Mouse (Mus musculus) gastrocnemius, adult 18-20 months (tissue): Measurements from ENCODE around the gene Gm45208. TPM values are rescaled to one million over a fixed set of nuclear protein-coding genes. Genes with fewer than 3 reads are reported as not detected.
A peak's percentile ranks its signal among the peaks of the same experiment; 100 is the strongest.
"Not testable (repeated sequence)": the region's sequence is repeated elsewhere in the genome, so short reads cannot be mapped to it uniquely, and the experiment has no call there.

Source experiments
- DNase-seq: peaks from one replicate; pipeline ENCODE4 v3.0.0; 2021; ENCODE audit warnings: low spot score
- long read RNA-seq, 2 experiments: library from polyadenylated mRNA; stranded (forward); transcript quantifications; one replicate each; pipeline ENCODE4 v2.0.0; 2021
- total RNA-seq, 2 experiments: library from RNA; stranded (reverse); gene quantifications; 2 replicates each; pipeline ENCODE4 v1.2.3; 2021

Gm45208 gene
- under 1 TPM in 1 of 2 experiments, not detected in 1; 0.45 TPM for total RNA-seq
- long read RNA-seq, experiment 1, partial matches to known transcripts = 0 of 1 reads
- long read RNA-seq, experiment 1, other reads (novel, unspliced or antisense) = 1 of 1 reads
- long read RNA-seq, experiment 2 = 0 reads

DNA sequence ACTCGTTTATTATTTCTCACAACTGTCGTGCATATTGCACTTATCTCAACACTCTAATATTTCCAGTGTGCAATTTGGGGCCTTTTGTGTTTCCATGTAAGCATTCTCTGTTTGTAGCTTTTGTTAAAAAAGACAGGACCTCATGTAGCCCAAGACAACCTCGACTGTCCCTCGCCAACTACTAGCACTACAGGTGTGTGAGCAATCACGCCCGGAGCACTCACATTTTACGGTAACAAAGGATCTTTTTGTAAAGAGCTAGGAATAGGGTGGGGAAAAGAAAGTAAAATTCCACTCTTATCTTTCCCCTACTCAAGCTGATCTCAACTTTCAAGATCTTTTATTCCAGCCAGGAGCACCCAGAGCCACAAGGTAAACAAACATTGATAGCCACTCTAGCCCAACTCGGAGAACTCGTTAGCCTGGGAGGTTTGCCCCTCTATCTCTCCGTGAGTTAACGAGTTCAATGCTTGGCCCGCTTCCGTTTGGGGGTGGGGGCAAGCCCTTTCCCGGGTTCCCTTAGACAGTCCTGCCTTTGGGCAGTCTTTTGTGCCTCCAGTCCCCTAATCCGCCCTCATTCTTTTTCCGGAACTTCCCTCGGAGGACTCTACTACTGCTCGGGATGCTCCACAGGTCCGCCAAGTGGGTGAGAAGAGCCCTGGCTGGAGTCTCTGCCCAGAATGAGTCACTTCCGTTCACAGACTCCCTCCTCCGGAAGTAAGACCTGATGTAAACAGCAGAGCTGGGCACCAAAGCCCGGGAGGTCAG, at the start of gene Gm45208:
Gene Gm45208 (plus strand): TSS at position 732 of the 768 bp plus-strand sequence.
- DNase-seq = peak; percentile 74

DNA sequence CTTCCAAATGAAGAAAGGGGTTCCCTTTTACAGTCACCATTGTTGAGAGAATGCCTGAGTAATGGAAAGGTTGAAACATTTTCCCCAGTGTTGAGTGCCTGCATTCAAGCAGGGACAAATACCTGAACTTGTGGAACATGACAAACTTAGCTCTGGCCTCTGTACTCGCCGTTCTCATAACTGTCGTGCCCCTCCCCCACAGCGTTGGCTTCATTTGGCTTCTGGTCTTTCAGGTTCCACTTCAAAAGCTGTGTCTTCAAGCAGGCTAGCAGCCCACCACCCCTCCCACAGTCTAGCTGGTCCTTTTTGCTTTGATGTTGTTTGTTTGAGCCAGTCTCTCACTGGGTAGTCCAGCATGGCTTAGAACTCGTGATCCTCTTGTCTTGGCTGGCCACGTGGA, 49.3 kb upstream of the Gm45208 start:
- peak; percentile 34 for DNase-seq

DNA sequence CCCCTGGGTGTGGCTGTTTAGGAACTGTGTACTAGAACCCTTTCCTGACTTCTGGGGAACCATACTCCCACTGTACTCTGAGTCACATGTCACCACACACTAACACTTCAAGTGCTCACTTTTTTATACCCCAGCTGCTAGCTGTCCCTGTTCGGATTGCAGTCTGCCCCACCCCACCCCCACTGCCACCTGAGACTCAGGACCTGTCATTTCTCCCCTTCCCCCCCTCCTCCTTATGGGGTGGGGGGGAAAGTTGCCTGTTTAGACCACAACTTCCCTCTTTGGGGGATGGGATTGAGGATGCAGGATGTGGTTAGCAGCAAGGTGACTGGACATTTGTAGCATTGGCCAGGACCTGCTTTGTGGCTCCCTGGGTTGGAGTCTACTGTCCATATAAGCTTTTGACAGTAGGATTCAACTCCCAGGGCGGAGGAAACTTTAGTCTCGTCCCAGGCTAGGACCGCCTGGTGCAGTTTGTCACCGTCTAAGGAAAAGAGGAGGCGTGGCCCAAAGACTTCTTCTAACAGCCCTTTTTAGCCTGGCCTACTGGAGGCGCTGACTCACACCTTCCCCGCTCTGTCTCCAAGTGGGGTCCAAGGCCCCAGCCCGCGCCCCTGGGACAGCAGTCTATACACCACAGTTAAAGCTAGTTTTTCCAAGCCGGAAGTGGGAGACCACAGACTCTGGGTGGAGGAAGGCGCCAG, 48.3 kb upstream of the Gm45208 start:
- no peak for DNase-seq

DNA sequence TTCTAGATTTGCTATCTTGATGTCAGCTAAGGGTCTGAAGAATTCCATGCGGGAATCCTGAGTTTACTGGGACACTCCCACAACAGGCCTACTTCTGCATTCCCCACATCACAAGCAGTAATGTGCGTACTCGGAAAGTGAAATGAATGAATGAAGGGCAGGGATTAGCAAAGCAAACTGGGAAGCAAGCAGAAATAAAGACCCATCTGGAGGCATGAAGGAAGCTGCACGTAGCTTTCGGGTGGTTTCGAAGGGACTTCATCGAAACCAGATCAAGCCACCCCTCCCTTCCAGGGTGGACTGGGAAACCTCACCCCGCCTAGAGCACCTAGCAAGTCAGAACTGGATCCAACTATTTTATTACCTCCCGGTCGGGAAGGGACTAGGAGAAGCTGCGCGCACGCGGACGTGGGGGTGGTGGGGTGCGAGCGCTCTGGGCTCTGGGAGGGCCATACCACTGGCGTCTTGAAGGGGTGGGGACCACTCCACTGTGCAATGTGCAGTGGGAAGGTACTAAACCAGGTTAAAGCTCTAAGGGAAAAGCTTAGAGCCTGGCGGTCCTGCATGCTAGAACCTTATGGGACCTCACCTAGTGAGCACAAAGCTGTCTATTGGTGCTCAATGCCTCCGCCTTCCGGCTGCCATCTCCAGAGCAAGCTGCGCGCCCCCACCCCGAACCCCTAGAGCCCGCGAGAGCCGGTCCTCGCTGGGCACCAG, 47.6 kb upstream of the Gm45208 start:
- DNase-seq = no peak

DNA sequence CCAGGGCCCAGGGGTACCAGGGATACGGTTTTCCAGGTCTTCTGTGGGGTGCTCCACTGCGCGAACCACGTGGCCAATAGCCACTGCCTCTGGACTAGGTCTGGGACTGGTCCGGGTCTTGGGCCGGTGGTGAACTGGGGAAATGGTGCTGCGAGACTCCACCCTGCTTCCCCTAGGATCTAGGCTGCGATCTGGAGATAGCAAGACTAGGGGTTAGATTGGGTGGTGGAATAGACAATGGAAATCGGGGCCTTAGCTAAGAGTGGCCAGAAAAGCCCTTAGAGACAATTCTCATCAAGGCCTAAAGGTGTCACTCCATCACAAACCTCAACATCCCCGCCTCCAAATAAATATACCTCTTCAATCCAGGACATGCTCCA, 47.1 kb upstream of the Gm45208 start:
- DNase-seq = no peak

DNA sequence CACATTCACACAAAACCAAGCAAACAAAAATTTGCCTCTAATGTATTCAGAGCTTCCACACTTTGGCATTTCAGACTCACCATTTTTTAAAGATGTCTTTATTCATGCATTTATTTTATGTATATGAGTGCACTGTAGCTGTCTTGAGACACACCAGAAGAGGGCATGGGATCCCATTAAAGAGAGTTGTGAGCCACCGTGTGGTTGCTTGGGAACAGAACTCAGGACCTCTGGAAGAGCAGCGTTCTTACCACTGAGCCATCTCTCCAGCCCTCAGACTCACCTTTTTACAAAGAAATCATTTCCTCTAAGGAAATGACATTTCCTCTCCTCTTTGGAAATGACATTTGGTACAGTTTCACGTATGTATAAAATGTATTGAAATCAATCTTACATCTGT, 43.1 kb upstream of the Gm45208 start:
- no peak for DNase-seq

DNA sequence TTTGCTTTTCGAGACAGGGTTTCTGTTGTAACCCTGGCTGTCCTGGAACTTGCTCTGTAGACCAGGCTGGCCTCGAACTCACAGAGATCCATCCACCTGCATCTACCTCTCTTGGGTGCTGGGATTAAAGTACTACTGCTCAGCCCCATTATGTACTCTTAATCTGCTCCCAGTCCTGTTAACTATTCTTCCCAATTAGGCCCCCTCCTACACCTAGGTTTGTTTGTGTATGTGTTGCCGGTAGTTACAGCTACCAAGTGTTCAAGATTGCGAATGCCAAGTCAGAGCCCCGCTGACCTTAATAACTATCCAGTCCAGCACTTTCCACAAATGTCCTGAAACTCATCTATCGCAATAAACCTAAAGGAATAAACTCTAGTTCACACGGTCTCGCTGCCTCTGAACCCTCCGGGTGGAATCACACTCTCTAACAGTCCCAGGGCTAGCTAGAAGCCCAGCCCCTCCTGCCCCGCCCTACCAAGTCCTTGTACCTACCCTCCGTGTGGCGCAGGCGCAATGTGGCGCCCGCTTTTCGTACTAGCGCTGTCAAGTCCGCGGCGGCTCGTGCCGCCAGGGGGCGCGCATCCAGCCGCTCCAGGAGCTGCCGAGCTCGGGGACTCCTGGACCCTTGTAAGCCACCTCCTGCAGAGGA, 42.5 kb upstream of the Gm45208 start:
- peak; percentile 88 for DNase-seq

DNA sequence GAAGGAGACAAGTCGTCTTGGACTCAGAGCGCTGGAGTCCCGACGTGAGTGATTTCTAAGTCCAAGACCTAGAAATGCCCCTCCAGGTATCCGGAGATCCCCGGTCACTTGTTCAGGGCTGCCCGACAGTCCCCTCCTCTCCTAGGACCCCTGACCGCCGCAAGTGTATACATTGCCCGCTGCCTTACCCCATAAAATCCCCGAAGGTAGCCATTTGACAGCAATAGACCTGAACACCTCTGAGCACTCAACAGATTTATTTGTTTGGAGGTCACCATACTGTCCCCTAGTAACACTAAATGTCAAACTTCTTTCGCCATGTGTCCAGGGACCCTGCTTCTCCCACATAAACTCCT, 42.0 kb upstream of the Gm45208 start:
- DNase-seq = no peak

DNA sequence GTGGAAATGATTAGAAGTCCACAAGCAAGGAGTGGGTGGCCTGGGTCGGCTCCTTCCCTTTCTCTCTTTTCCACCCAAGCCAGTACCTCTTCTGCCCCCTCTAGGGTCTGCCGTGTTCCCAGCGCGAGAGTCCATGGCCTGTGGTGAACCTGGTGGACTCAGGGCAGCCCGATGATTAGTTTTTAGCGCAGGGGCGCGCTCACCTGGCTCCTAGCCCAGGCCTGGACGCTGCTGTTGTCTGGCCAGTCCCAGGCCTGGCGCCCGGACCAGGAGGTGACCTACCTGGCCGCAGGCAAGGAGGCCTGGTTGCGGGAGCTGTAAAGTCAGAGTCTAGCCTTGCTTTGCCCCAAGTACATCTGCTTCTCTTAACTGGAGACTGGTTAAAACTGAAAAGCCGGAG, 41.2 kb upstream of the Gm45208 start, which contains the start of gene Magix:
Gene Magix (minus strand): TSS at position 388 of the 400 bp plus-strand sequence.
- peak; percentile 46 for DNase-seq

DNA sequence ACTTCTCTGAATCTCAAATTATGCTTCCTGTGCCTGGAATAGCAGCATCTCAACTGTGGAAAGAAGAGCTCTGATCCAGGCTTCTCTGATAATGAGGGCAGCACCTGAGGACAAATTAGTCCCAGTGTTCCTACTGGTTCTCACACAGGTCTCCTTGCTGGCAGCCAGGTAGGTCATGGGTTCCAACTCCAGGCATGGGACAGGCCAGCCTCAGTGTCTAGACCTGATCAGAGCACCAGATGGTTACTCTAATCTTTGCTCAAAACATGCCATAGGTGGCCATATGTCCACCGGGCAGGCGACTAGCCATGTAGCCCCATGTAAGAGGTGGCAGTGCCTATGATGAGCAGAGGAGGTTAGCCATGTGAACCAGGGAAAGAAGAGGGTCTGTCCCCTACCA, 33.7 kb upstream of the Gm45208 start:
- DNase-seq = no peak

DNA sequence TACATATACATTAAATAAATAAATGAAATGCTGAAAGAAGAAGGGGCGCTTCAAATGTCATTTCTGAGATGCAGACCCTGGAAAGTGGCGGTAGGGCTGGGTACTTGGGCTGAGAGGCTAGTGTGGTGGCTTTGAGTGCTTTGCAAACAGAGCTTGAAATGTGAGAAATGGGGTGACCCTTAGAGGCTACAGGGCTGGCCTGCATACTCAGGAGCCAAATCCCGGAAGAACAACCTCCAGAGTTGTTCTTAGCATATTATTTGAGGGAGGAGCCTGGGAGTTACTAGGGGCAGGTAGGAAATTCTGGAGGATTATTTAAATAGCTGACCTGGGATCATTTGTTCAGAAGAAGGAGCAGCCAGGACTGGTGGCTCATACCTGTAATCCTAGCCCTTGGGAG, 31.6 kb upstream of the Gm45208 start:
- no peak for DNase-seq

DNA sequence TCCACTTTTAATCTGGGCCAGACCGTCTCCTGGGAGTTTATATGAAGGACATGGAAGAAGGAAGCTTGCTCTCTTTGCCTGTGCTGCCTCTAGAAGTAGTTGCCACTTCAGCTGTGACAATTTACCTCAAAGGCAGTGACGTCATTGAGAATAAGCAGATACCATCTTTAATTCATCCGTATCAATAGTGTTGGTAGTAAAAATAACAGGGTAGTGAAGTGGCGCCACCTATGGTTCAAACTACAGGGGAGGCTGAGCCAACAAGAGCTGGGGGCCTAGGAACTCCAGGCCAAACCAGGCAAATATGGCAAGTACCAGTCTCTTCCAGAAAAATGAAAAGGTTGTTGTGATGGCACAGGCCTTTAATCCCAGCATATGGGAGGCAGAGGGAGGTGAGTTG, 29.2 kb upstream of the Gm45208 start:
- DNase-seq = peak; percentile 39

DNA sequence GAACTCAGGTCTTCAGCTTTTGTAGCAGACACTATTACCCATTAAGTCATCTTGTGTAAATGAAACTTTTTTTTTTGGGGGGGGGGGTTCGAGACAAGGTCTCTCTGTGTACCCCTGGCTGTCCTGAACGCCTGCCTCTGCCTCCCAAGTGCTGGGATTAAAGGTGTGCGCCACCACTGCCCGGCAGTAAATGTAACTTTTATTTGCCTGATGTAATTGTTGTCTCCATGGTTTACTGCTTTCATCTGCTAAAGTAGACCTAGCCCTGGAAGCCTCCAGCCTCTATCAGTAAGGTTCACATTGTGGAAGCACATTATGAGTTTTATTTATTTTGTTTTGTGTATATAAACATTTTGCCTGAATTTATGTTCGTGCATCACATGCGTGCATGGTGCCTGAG, 25.5 kb upstream of the Gm45208 start:
- DNase-seq = no peak

DNA sequence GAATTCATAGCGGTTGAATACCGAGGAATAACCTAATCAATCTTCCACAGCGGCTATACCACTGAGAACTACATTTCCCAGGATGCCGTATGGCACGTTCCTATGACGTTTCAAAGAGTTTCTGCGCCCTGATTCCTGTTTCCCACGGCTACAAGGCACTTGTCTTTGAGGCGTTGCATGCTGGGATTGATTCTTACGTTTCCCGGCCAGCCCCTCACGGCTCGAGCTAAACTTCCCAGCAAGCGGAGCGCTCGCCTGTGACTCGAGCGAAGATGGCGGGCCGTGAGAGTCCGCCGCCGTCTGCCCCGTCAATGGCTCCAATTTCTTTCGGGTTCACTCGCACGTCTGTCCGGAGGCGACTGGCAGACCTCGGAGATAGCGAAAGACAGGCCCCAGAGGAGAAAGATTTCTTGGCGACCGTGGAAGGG, 25.1 kb upstream of the Gm45208 start, which contains the start of gene Gpkow:
Gene Gpkow (plus strand): TSS at position 178 of the 428 bp plus-strand sequence.
- DNase-seq = peak; percentile 86

DNA sequence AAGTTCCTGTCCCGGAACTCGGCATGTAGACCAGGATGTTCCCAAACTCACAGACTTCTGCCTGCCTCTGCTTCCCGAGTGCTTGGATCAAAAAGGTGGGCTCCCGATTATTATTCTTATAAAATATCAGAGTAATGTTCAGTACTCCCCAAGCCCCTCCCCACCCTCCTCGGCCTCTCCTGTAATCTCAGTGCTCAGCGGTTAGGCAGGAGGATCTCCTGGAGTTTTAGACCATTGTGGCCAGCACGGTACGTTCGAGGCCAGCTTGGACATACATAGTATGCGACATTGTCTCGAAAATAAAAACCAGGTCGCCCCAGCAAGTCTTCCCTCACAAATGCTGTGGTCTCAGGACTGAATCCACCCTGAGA, 8.3 kb upstream of the Gm45208 start:
- DNase-seq = not testable (repeated sequence)

DNA sequence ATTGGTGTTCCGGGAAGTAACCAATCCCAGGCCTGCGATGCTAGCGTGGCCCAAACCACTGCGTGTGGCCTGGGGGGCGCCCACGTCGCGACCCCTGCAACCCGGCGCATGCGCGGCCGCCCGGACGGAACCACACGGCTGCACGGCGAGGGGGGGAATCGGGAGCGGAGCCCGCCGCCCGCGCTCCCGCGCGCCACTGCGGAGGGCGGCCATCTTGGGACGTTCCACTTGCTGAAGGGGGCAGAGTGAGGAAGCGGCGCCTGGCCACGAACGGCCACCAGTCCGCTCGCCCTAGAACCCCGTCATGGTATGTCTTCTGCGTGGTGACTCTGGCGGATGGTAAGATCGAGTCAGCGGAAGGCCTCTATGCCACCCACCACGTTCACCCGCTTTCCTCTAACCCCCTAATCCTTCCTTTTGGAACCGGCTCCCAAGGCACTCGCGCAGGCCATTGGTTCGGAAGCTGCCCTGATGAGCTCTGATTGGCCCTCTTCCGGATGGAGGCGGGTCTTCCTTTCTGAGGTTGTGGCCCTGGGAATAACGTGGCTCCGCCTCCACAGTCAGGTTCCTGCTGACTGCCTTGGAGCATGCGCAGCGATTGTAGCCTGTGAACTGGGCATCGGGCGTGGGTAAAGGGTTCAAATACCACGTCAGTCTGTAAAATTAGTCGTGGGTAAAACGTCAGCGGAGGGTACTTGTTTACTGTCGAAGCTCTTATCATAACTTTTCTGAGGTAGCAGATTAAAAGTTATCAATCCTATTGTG, 7.7 kb upstream of the Gm45208 start, which contains the start of gene Wdr45:
Gene Wdr45 (plus strand): TSS at position 199 of the 765 bp plus-strand sequence.
- DNase-seq = peak; percentile 94

DNA sequence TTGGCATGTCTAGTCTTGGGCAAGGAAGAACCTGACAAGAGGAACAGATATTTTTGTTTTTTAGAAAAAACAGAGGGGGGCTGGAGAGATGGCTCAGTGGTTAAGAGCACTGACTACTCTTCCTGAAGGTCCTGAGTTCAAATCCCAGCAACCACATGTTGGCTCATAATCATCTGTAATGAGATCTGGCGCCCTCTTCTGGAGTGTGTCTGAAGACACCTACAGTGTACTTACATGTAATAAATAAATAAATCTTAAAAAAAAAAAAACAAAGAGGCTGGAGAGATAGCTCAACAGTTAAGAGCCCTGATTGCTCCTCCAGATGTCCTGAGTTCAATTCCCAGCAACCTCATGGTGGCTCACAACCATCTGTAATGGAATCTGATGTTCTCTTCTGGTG, 6.0 kb upstream of the Gm45208 start:
- DNase-seq = not testable (repeated sequence)

DNA sequence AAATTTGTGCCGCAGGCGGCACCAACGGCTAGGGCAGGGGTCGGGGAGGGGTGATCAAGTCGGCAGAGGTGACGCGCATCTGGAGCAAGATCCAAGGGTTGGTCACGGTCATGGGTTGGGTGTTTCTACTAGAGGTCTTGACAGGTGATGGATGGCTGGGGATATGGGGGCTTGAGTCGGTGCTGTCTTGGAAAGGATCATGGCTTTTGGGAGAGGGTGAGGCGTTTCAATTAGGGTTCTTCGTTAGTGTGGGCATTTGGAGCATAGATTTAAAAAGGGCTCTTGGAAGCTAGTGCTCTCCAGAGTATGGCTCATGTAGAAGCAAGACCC, 202 bp downstream of the Gm45208 start:
- no peak for DNase-seq

DNA sequence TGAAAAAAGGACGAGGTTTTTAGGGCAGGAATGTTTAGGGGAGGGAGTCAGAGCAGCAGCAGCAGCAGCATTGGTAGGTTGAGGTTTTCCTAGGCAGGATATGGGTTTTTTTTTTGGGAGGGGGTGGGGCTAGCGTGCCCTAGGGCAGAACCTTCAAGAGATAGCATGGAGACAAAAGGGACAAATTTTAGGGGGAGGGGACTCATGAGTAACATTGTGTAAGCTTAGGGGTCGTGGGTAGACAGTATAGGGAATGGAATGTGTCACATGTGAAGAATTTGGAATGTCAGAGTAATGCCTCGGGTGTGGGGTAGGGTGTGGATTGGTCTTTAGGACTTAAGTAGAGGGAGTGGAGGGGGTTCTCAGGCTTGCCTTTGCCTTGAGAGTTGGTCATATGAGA, 646 bp downstream of the Gm45208 start:
- no peak for DNase-seq

DNA sequence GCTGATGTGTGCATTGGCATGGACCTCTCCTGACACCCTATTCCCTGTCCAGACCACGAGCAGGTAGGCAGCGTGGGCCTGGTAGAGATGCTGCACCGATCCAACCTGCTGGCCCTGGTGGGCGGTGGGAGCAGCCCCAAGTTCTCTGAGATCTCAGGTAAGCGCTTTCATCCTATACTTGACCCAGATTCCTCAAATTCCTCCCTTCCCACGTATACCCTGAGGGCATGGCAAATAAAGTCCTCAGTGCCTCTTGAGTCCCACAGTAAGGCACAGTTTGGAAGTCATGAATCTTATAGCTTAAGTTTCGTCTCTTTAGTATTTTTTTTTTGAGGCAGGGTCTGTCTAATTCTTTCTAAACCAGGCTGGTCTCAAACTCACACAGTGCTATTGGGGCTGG, 2.1 kb downstream of the Gm45208 start:
- no peak for DNase-seq

DNA sequence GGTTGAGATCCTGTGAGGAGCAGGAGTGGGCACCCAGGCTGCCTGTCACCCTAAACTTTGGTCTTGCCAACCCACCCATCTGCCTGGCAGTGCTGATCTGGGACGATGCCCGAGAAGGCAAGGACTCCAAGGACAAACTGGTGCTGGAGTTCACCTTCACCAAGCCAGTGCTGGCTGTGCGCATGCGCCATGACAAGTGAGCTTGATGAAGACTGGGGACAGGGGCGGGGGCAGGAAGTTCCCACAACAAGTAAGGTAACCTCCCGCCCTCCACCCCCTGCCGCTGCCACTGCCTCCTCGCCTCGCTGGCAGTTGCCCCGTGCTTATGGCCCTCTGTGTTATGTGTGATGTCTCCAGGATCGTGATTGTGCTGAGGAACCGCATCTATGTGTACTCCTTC, 3.8 kb downstream of the Gm45208 start:
- DNase-seq = no peak
